Mouse (Mus musculus) ES-Bruce4 (cell line): ENCODE data around the gene N4bp1. TPM values are rescaled to one million over a fixed set of nuclear protein-coding genes. Genes with fewer than 3 reads are reported as not detected.
A peak's percentile ranks its signal among the peaks of the same experiment; 100 is the strongest.

Experiments used
- H3K27ac ChIP-seq: 2 replicates; pipeline ENCODE4 v1.5.1; 2012; ENCODE audit warnings: low read length, inconsistent platforms; ENCODE audit not compliant: insufficient read depth
- H3K27me3 ChIP-seq: 2 replicates; pipeline ENCODE4 v1.6.1; 2012; ENCODE audit warnings: mild to moderate bottlenecking, low read length, inconsistent platforms; ENCODE audit not compliant: control insufficient read depth, poor library complexity, insufficient read depth, severe bottlenecking
- H3K36me3 ChIP-seq: 2 replicates; pipeline ENCODE4 v1.6.1; 2012; ENCODE audit warnings: inconsistent platforms, mild to moderate bottlenecking, low read length, moderate library complexity; ENCODE audit not compliant: control insufficient read depth, poor library complexity, insufficient read depth, severe bottlenecking
- H3K4me1 ChIP-seq: one replicate; pipeline ENCODE4 v1.8.1; 2011; ENCODE audit warnings: low read length; ENCODE audit not compliant: control insufficient read depth, insufficient read depth
- H3K4me3 ChIP-seq: 2 replicates; pipeline ENCODE4 v1.5.1; 2011; ENCODE audit warnings: low read depth, mild to moderate bottlenecking, low read length
- H3K9ac ChIP-seq: 2 replicates; pipeline ENCODE4 v1.6.1; 2012; ENCODE audit warnings: low read depth, mild to moderate bottlenecking, inconsistent platforms; ENCODE audit not compliant: poor library complexity, severe bottlenecking
- H3K9me3 ChIP-seq: replicated peaks from 2 replicates; pipeline ENCODE4 v1.6.1; 2012; ENCODE audit warnings: mild to moderate bottlenecking, low read length, inconsistent platforms; ENCODE audit not compliant: control insufficient read depth, poor library complexity, insufficient read depth, severe bottlenecking
- CTCF ChIP-seq: IDR thresholded peaks from one replicate; pipeline ENCODE4 v1.8.1; 2011; ENCODE audit warnings: low read depth, low read length
- EP300 ChIP-seq: IDR thresholded peaks from 2 replicates; pipeline ENCODE4 v1.6.1; 2011; ENCODE audit warnings: low read depth, low read length; ENCODE audit not compliant: insufficient read depth
- POLR2A ChIP-seq: IDR thresholded peaks from one replicate; pipeline ENCODE4 v1.8.1; 2011; ENCODE audit warnings: low read length; ENCODE audit not compliant: insufficient read depth
- polyA plus RNA-seq: library from polyadenylated mRNA; stranded (reverse); fragments of >200 nt; gene quantifications from 2 replicates; pipeline ENCODE4 v1.2.4, GENCODE M21; 2011; ENCODE audit warnings: low read depth; ENCODE audit not compliant: missing spikeins, insufficient read depth, insufficient read length

Gene N4bp1
- polyA plus RNA-seq = 80.3 and 81.5 TPM in 2 replicates

GRCm38 (mm10) chr8:86884489-86885463, at the start of gene N4bp1:
Gene N4bp1, minus strand, starts transcription at chr8:86885258.
- TF ChIP-seq EP300 (peak; percentile 74; the same call in 1 of the 2 replicates), CTCF (no peak), POLR2A (no peak)
- peaks cover 21% of the 10 kb centered on the region for H3K36me3 ChIP-seq
- H3K4me1 ChIP-seq = peaks cover 5% of the 10 kb centered on the region
- H3K9ac ChIP-seq = peak within 1 kb of the TSS; percentile 92
- H3K9me3 ChIP-seq = no peaks in the 10 kb centered on the region
- peak within 1 kb of the TSS; percentile 92 for H3K4me3 ChIP-seq
- peak within 1 kb of the TSS; percentile 79 for H3K27ac ChIP-seq
- H3K27me3 ChIP-seq = no peaks in the 10 kb centered on the region

- Histone ChIP-seq H3K4me3 (no peak overlapping the region), H3K36me3 (no peaks in the 10 kb centered on the region), H3K9me3 (no peaks in the 10 kb centered on the region), H3K4me1 (no peaks in the 10 kb centered on the region), H3K27ac (no peak overlapping the region), H3K9ac (no peak overlapping the region), H3K27me3 (no peaks in the 10 kb centered on the region)
- TF ChIP-seq EP300 (no peak), POLR2A (no peak)
These were observed 49.8 kb upstream of the N4bp1 start for GRCm38 (mm10) chr8:86934841-86935240.

GRCm38 (mm10) chr8:86934393-86934792, 49.3 kb upstream of the N4bp1 start:
- Histone ChIP-seq H3K36me3 (no peaks in the 10 kb centered on the region), H3K9me3 (no peaks in the 10 kb centered on the region), H3K27ac (no peak overlapping the region), H3K9ac (no peak overlapping the region), H3K4me1 (no peaks in the 10 kb centered on the region), H3K27me3 (no peaks in the 10 kb centered on the region), H3K4me3 (no peak overlapping the region)
- TF ChIP-seq POLR2A (no peak), CTCF (no peak), EP300 (no peak)

- H3K27me3 ChIP-seq = no peaks in the 10 kb centered on the region
- TF ChIP-seq POLR2A (no peak), EP300 (no peak), CTCF (peak; percentile 72)
- no peaks in the 10 kb centered on the region for H3K9me3 ChIP-seq
- H3K36me3 ChIP-seq = no peaks in the 10 kb centered on the region
- H3K4me3 ChIP-seq = no peak overlapping the region
- H3K27ac ChIP-seq = no peak overlapping the region
- no peaks in the 10 kb centered on the region for H3K4me1 ChIP-seq
- no peak overlapping the region for H3K9ac ChIP-seq
These were observed 48.8 kb upstream of the N4bp1 start for GRCm38 (mm10) chr8:86933898-86934297.

- H3K36me3 ChIP-seq = no peaks in the 10 kb centered on the region
- no peaks in the 10 kb centered on the region for H3K27me3 ChIP-seq
- TF ChIP-seq EP300 = no peak
- TF ChIP-seq CTCF = peak; percentile 80
- TF ChIP-seq POLR2A = no peak
- no peak overlapping the region for H3K4me3 ChIP-seq
- H3K27ac ChIP-seq = no peak overlapping the region
- H3K4me1 ChIP-seq = no peaks in the 10 kb centered on the region
- no peak overlapping the region for H3K9ac ChIP-seq
- H3K9me3 ChIP-seq = no peaks in the 10 kb centered on the region
These were observed 41.2 kb upstream of the N4bp1 start for GRCm38 (mm10) chr8:86926237-86926636.
